Mouse (Mus musculus) CH12.LX (cell line): ENCODE data around the gene Lrrc37a. TPM values are rescaled to one million over a fixed set of nuclear protein-coding genes. Genes with fewer than 3 reads are reported as not detected.

ENCODE experiments used
- DNase-seq: peaks from one replicate; pipeline ENCODE4 v3.0.0-alpha.2; 2013; ENCODE audit errors: extremely low read depth
- H3K27ac ChIP-seq: 2 replicates; pipeline ENCODE4 v1.5.1; 2012; ENCODE audit warnings: low read depth, mild to moderate bottlenecking, control low read depth, moderate library complexity; ENCODE audit not compliant: insufficient read depth
- H3K27me3 ChIP-seq: replicated peaks from 2 replicates; pipeline ENCODE3; 2012; ENCODE audit warnings: inconsistent platforms
- H3K36me3 ChIP-seq, 2 experiments: replicated peaks in 1 of 2; 2 replicates each; pipeline versions ENCODE3 to v1.6.1; 2012; ENCODE audit warnings: inconsistent platforms in 1 of 2, low read length in 1 of 2, mild to moderate bottlenecking in 1 of 2, mixed read lengths in 1 of 2, moderate library complexity in 1 of 2; ENCODE audit not compliant: control insufficient read depth in 1 of 2, insufficient read depth in 1 of 2
- H3K4me1 ChIP-seq, 2 experiments: 2 replicates each; pipeline ENCODE4 v1.6.1; 2012; ENCODE audit warnings: inconsistent platforms in 1 of 2, moderate library complexity in 1 of 2; ENCODE audit not compliant: insufficient read depth in 2 of 2, control insufficient read depth in 1 of 2
- H3K4me2 ChIP-seq: 2 replicates; pipeline ENCODE4 v1.6.1; 2012; ENCODE audit warnings: low read depth, mild to moderate bottlenecking, control low read depth; ENCODE audit not compliant: poor library complexity, insufficient read depth, severe bottlenecking
- H3K4me3 ChIP-seq, 3 experiments: fragments of 150-350 bp in 1 of 3; sonication (generic) in 1 of 3; replicated peaks in 1 of 3; 2 replicates each; pipeline versions ENCODE3 to v1.5.1; 2011 to 2012; ENCODE audit warnings: low read depth in 2 of 3, low read length in 2 of 3, mild to moderate bottlenecking in 2 of 3, moderate library complexity in 2 of 3, control low read depth in 1 of 3, improper control_type of control experiment in 1 of 3, inconsistent platforms in 1 of 3, mixed read lengths in 1 of 3; ENCODE audit not compliant: poor library complexity in 1 of 3
- H3K79me2 ChIP-seq: replicated peaks from 2 replicates; pipeline ENCODE4 v1.6.1; 2012; ENCODE audit warnings: mild to moderate bottlenecking, moderate library complexity; ENCODE audit not compliant: control insufficient read depth, poor library complexity, insufficient read depth, severe bottlenecking; ENCODE audit errors: extremely low read depth
- H3K9ac ChIP-seq: 2 replicates; pipeline ENCODE4 v1.6.1; 2012; ENCODE audit warnings: low read depth, mild to moderate bottlenecking, control low read depth, moderate library complexity; ENCODE audit not compliant: insufficient read depth
- H3K9me3 ChIP-seq: replicated peaks from 2 replicates; pipeline ENCODE3; 2012; ENCODE audit warnings: low read length, inconsistent platforms, mixed read lengths
- CHD2 ChIP-seq: IDR thresholded peaks from 2 replicates; pipeline ENCODE4 v1.6.1; 2011; ENCODE audit warnings: low read length, improper control_type of control experiment
- CTCF ChIP-seq, 2 experiments: IDR thresholded peaks in 1 of 2; conservative IDR thresholded peaks in 1 of 2; 2 replicates each; pipeline ENCODE4 v1.5.1; 2011 to 2012; ENCODE audit warnings: low read depth in 2 of 2, low read length in 2 of 2, improper control_type of control experiment in 1 of 2, inconsistent platforms in 1 of 2, mild to moderate bottlenecking in 1 of 2, moderate library complexity in 1 of 2
- E2F4 ChIP-seq: IDR thresholded peaks from 2 replicates; pipeline ENCODE4 v1.6.1; 2011; ENCODE audit warnings: low read depth, low read length, improper control_type of control experiment; ENCODE audit not compliant: insufficient replicate concordance
- ELF1 ChIP-seq: IDR thresholded peaks from 2 replicates; pipeline ENCODE4 v1.6.1; 2014; ENCODE audit warnings: low read depth, mild to moderate bottlenecking, inconsistent platforms, low read length, improper control_type of control experiment
- EP300 ChIP-seq: IDR thresholded peaks from 2 replicates; pipeline ENCODE4 v1.6.1; 2011; ENCODE audit warnings: low read length, improper control_type of control experiment
- ETS1 ChIP-seq: conservative IDR thresholded peaks from 2 replicates; pipeline ENCODE4 v1.6.1; 2012; ENCODE audit warnings: low read depth, mild to moderate bottlenecking, inconsistent platforms, low read length, improper control_type of control experiment, moderate library complexity
- GABPA ChIP-seq: IDR thresholded peaks from 2 replicates; pipeline ENCODE4 v1.6.1; 2012; ENCODE audit warnings: low read depth, low read length, improper control_type of control experiment, inconsistent platforms; ENCODE audit not compliant: insufficient replicate concordance
- HCFC1 ChIP-seq: IDR thresholded peaks from 2 replicates; pipeline ENCODE4 v1.6.1; 2012; ENCODE audit warnings: low read depth, mild to moderate bottlenecking, inconsistent platforms, low read length, improper control_type of control experiment
- IRF4 ChIP-seq: IDR thresholded peaks from 2 replicates; pipeline ENCODE4 v1.6.1; 2014; ENCODE audit warnings: low read depth, mild to moderate bottlenecking, inconsistent platforms, low read length, improper control_type of control experiment
- JUND ChIP-seq: conservative IDR thresholded peaks from 2 replicates; pipeline ENCODE4 v1.6.1; 2011; ENCODE audit warnings: low read depth, low read length, improper control_type of control experiment
- KAT2A ChIP-seq: IDR thresholded peaks from 2 replicates; pipeline ENCODE4 v1.6.1; 2012; ENCODE audit warnings: low read length, improper control_type of control experiment, inconsistent platforms; ENCODE audit not compliant: insufficient replicate concordance
- MAX ChIP-seq: IDR thresholded peaks from 2 replicates; pipeline ENCODE4 v1.6.1; 2011; ENCODE audit warnings: low read length, improper control_type of control experiment
- MAZ ChIP-seq: IDR thresholded peaks from 2 replicates; pipeline ENCODE4 v1.6.1; 2012; ENCODE audit warnings: low read depth, mild to moderate bottlenecking, inconsistent platforms, low read length, improper control_type of control experiment, moderate library complexity
- MEF2A ChIP-seq: IDR thresholded peaks from 2 replicates; pipeline ENCODE4 v1.6.1; 2014; ENCODE audit warnings: low read depth, mild to moderate bottlenecking, inconsistent platforms, low read length, improper control_type of control experiment, borderline replicate concordance
- MYC ChIP-seq: IDR thresholded peaks from 2 replicates; pipeline ENCODE4 v1.6.1; 2011; ENCODE audit warnings: low read depth, mild to moderate bottlenecking, improper control_type of control experiment, low read length
- NELFE ChIP-seq: IDR thresholded peaks from 2 replicates; pipeline ENCODE4 v1.6.1; 2011; ENCODE audit warnings: low read depth, low read length, improper control_type of control experiment
- NRF1 ChIP-seq: IDR thresholded peaks from 2 replicates; pipeline ENCODE4 v1.6.1; 2014; ENCODE audit warnings: low read depth, mild to moderate bottlenecking, inconsistent platforms, low read length, improper control_type of control experiment, moderate library complexity
- PAX5 ChIP-seq: IDR thresholded peaks from 2 replicates; pipeline ENCODE4 v1.6.1; 2012; ENCODE audit warnings: low read length, inconsistent platforms, mixed read lengths
- POLR2A ChIP-seq: IDR thresholded peaks from 2 replicates; pipeline ENCODE4 v1.6.1; 2011; ENCODE audit warnings: low read depth, mild to moderate bottlenecking, improper control_type of control experiment, low read length
- POLR2AphosphoS2 ChIP-seq: IDR thresholded peaks from 2 replicates; pipeline ENCODE4 v1.6.1; 2011; ENCODE audit warnings: low read depth, low read length, improper control_type of control experiment
- RAD21 ChIP-seq: IDR thresholded peaks from 2 replicates; pipeline ENCODE4 v1.6.1; 2011; ENCODE audit warnings: low read depth, mild to moderate bottlenecking, low read length, improper control_type of control experiment, moderate library complexity
- RCOR1 ChIP-seq: conservative IDR thresholded peaks from 2 replicates; pipeline ENCODE4 v1.6.1; 2012; ENCODE audit warnings: low read depth, mild to moderate bottlenecking, inconsistent platforms, low read length, improper control_type of control experiment
- SIN3A ChIP-seq: IDR thresholded peaks from 2 replicates; pipeline ENCODE4 v1.6.1; 2012; ENCODE audit warnings: low read length, improper control_type of control experiment, inconsistent platforms
- TBP ChIP-seq: conservative IDR thresholded peaks from 2 replicates; pipeline ENCODE4 v1.6.1; 2011; ENCODE audit warnings: low read depth, low read length, improper control_type of control experiment
- TCF12 ChIP-seq: IDR thresholded peaks from 2 replicates; pipeline ENCODE4 v1.6.1; 2014; ENCODE audit warnings: low read depth, mild to moderate bottlenecking, inconsistent platforms, low read length, improper control_type of control experiment
- UBTF ChIP-seq: IDR thresholded peaks from 2 replicates; pipeline ENCODE4 v1.6.1; 2012; ENCODE audit warnings: low read depth, mild to moderate bottlenecking, inconsistent platforms, low read length, improper control_type of control experiment, moderate library complexity
- USF1 ChIP-seq: IDR thresholded peaks from 2 replicates; pipeline ENCODE4 v1.6.1; 2014; ENCODE audit warnings: low read depth, mild to moderate bottlenecking, inconsistent platforms, low read length, improper control_type of control experiment
- ZC3H11A ChIP-seq: IDR thresholded peaks from 2 replicates; pipeline ENCODE4 v1.6.1; 2012; ENCODE audit warnings: low read depth, mild to moderate bottlenecking, inconsistent platforms, low read length, improper control_type of control experiment
- ZKSCAN1 ChIP-seq: IDR thresholded peaks from 2 replicates; pipeline ENCODE4 v1.6.1; 2012; ENCODE audit warnings: low read depth, inconsistent platforms, low read length, improper control_type of control experiment, borderline replicate concordance
- ZMIZ1 ChIP-seq: IDR thresholded peaks from 2 replicates; pipeline ENCODE4 v1.6.1; 2012; ENCODE audit warnings: low read depth, mild to moderate bottlenecking, inconsistent platforms, low read length, improper control_type of control experiment
- ZNF384 ChIP-seq: IDR thresholded peaks from 2 replicates; pipeline ENCODE4 v1.6.1; 2012; ENCODE audit warnings: low read depth, low read length, improper control_type of control experiment, inconsistent platforms
- dilution Hi-C: fragments of 300-500 bp; cut with MboI; formaldehyde crosslinking; loops from 2 replicates; pipeline ENCODE4 v1.14.3; 2020; ENCODE audit warnings: low sequenced_read_pairs; ENCODE audit not compliant: extremely low pct_unique_long_range_greater_than_20kb, extremely low pct_ligation_motif_present
- in situ Hi-C: fragments of 300-500 bp; cut with MboI; formaldehyde crosslinking; loops from 3 replicates; pipeline ENCODE4 v1.14.3; 2019; ENCODE audit warnings: low sequenced_read_pairs, low pct_ligation_motif_present, low pct_unique_long_range_greater_than_20kb, mixed read lengths
- polyA plus RNA-seq: library from polyadenylated mRNA; unstranded; fragments of >175 nt; gene quantifications from 2 replicates; pipeline ENCODE4 v1.2.1, GENCODE M21; 2012; ENCODE audit warnings: low read depth; ENCODE audit not compliant: insufficient read length
- total RNA-seq, 2 experiments: library from RNA; depleted of rRNA; stranded (reverse); fragments of 300-350 nt in 1 of 2; fragments of >200 nt in 1 of 2; gene quantifications; 2 replicates each; pipeline ENCODE4 v1.2.3; 2012 to 2014

Lrrc37a gene
- total and polyA plus RNA-seq, 3 experiments, result not detected

DNA sequence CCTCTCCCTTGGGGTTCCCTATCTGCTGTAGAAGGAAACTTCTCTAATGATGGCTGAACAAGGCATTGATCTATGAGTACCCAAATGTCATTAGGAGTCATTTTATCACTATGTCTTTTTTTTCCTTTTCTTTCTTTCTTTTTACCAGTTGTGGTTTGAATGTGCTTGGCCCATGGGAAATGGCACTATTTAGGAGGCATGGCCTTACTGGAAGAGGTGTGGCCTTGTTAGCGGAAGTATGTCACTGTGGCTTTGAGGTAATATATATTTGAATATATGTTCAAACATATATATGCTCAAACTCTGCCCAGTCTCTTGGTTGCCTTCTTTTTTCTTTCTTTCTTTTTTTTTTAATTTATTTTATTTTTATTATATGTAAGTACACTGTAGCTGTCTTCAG is 90.9 kb downstream of the Lrrc37a start:
- H3K36me3 ChIP-seq, result peaks cover 5 to 21% of the 10 kb centered on the region in 2 experiments
- TF ChIP-seq ZC3H11A (no peak), HCFC1 (no peak), RCOR1 (no peak), POLR2AphosphoS2 (no peak), MYC (no peak), NELFE (no peak), ZMIZ1 (peak; percentile 62; the same call in 1 of the 2 replicates)
- H3K9me3 ChIP-seq, result peaks cover 5% of the 10 kb centered on the region
- peak overlapping the region; percentile 33 for H3K4me2 ChIP-seq
- H3K9ac ChIP-seq, result no peak overlapping the region
- peaks cover 26% of the 10 kb centered on the region for H3K79me2 ChIP-seq
- H3K27me3 ChIP-seq, result no peaks in the 10 kb centered on the region
- dilution Hi-C loops, result no loop called here
- DNase-seq, result peak; percentile 74
- in situ Hi-C loops, result no loop called here
- H3K4me1 ChIP-seq, result peaks cover 12 to 37% of the 10 kb centered on the region in 2 experiments
- H3K4me3 ChIP-seq, result peak overlapping the region in 1 of 3 experiments; percentile 94
- H3K27ac ChIP-seq, result peak overlapping the region; percentile 82

DNA sequence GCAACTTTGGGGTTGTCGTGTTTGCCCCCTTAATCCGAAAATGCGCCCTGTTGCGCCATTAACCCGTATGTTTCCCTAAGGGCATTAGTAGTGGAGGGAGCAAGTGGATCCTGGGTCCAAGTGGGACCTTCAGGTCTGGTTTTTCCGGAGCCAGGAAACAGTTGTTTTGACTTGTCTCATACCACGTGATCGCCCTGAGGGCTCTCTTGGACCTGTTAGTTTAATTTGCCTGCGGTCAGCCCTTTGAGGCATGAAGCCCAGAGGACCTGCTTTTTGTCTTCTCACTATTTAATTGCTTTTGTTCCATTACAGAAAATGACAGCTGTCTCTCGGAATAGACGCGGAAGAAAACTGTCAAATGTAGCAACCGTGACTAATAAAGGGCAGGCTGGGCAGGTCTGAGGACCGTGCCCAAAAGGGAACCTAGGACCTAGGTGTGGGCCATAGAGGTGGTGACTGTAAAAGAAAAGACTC is 91.4 kb downstream of the Lrrc37a start:
- Histone ChIP-seq H3K36me3 (peaks cover 5 to 26% of the 10 kb centered on the region in 2 experiments), H3K4me3 (peak overlapping the region; percentile 37 to 94 (median 57)), H3K4me2 (peak overlapping the region; percentile 33), H3K27ac (peak overlapping the region; percentile 89), H3K9ac (peak overlapping the region; percentile 39), H3K79me2 (peaks cover 26% of the 10 kb centered on the region), H3K27me3 (no peaks in the 10 kb centered on the region), H3K9me3 (peaks cover under 1% of the 10 kb centered on the region), H3K4me1 (peaks cover 12 to 37% of the 10 kb centered on the region in 2 experiments)
- in situ Hi-C loops, result no loop called here
- dilution Hi-C loops, result no loop called here
- peak; percentile 96 for DNase-seq
- no peak; the same call in 1 of the 2 replicates for TF ChIP-seq RAD21
- TF ChIP-seq NELFE, result no peak
- TF ChIP-seq GABPA, result no peak
- TF ChIP-seq MYC, result peak; percentile 60; the same call in 1 of the 2 replicates
- TF ChIP-seq PAX5, result no peak
- TF ChIP-seq POLR2AphosphoS2, result no peak
- TF ChIP-seq MAX, result peak; percentile 94
- peak; percentile 83 for TF ChIP-seq EP300
- peak; percentile 58; the same call in 1 of the 2 replicates for TF ChIP-seq JUND
- TF ChIP-seq TCF12, result 0 out of 2 replicates have a peak, but pooled peaks have one; percentile 60
- 0 out of 2 replicates have a peak, but pooled peaks have one; percentile 34 for TF ChIP-seq KAT2A
- TF ChIP-seq MEF2A, result peak; percentile 94
- TF ChIP-seq ELF1, result peak; percentile 66; the same call in 1 of the 2 replicates
- TF ChIP-seq ZNF384, result peak; percentile 19; the same call in 1 of the 2 replicates
- TF ChIP-seq SIN3A, result peak; percentile 95
- TF ChIP-seq ZKSCAN1, result no peak
- TF ChIP-seq UBTF, result 0 out of 2 replicates have a peak, but pooled peaks have one; percentile 80
- no peak for TF ChIP-seq NRF1
- TF ChIP-seq CHD2, result no peak; the same call in 1 of the 2 replicates
- no peak for TF ChIP-seq E2F4
- peak; percentile 98 for TF ChIP-seq ETS1
- TF ChIP-seq USF1, result peak; percentile 87
- TF ChIP-seq MAZ, result no peak; the same call in 1 of the 2 replicates
- no peak for TF ChIP-seq CTCF (conservative IDR thresholded peaks at IDR 0.05 in 1 of 2, IDR thresholded peaks at IDR 0.05 in 1 of 2; ENCODE audit: low read depth in 2 of 2, low read length in 2 of 2)
- 0 out of 2 replicates have a peak, but pooled peaks have one; percentile 55 for TF ChIP-seq TBP
- TF ChIP-seq RCOR1, result 0 out of 2 replicates have a peak, but pooled peaks have one; percentile 32
- TF ChIP-seq POLR2A, result no peak
- TF ChIP-seq HCFC1, result no peak; the same call in 1 of the 2 replicates
- TF ChIP-seq IRF4, result peak; percentile 68
- TF ChIP-seq ZMIZ1, result no peak
